Mouse (Mus musculus) liver, embryonic 13.5 days (tissue): ENCODE measurements at regions not wholly inside any gene's neighbourhood (a gene's known extent, or its start where the extent isn't known, plus 50 kb on each side); places are given as distances from the start of the nearest gene placed in this dataset.

Experiments used
- ATAC-seq: fragments of 200-750 bp; cut with Nextera tagmentation; 2 replicates; pipeline ENCODE4 v1.8.0; 2017; ENCODE audit warnings: low read depth, mild to moderate bottlenecking, moderate number of reproducible peaks, moderate library complexity
- DNase-seq: peaks from one replicate; pipeline ENCODE4 v3.0.0; 2022
- H3K27ac ChIP-seq: fragments of 300-500 bp; sonication (generic); 2 replicates; pipeline ENCODE4 v1.5.1; 2015; ENCODE audit warnings: moderate library complexity, mild to moderate bottlenecking, inconsistent platforms
- H3K27me3 ChIP-seq: fragments of 300-500 bp; sonication (generic); 2 replicates; pipeline ENCODE4 v1.6.1; 2015; ENCODE audit warnings: mild to moderate bottlenecking, inconsistent platforms
- H3K36me3 ChIP-seq: fragments of 300-500 bp; sonication (generic); 2 replicates; pipeline ENCODE4 v1.6.1; 2015; ENCODE audit warnings: mild to moderate bottlenecking, inconsistent platforms
- H3K4me1 ChIP-seq: fragments of 300-500 bp; sonication (generic); replicated peaks from 2 replicates; pipeline ENCODE4 v1.6.1; 2015; ENCODE audit warnings: inconsistent platforms
- H3K4me2 ChIP-seq: fragments of 300-500 bp; sonication (generic); 2 replicates; pipeline ENCODE4 v1.6.1; 2015; ENCODE audit warnings: inconsistent platforms, mild to moderate bottlenecking, moderate library complexity
- H3K4me3 ChIP-seq: fragments of 300-500 bp; sonication (generic); replicated peaks from 2 replicates; pipeline ENCODE4 v1.5.1; 2015; ENCODE audit warnings: mild to moderate bottlenecking, inconsistent platforms
- H3K9ac ChIP-seq: fragments of 300-500 bp; sonication (generic); 2 replicates; pipeline ENCODE4 v1.6.1; 2015; ENCODE audit warnings: mild to moderate bottlenecking, inconsistent platforms
- H3K9me3 ChIP-seq: fragments of 300-500 bp; sonication (generic); replicated peaks from 2 replicates; pipeline ENCODE4 v1.6.1; 2016; ENCODE audit warnings: inconsistent platforms
- WGBS: fragments of 180-500 bp; shearing (Covaris S2); methylation state at CpG from one replicate; pipeline ENCODE4 v1.1.7; 2015; ENCODE audit not compliant: insufficient replicate concordance; 5-methylcytosine and 5-hydroxymethylcytosine counted together

- 54% methylated on average over 4 of the region's 4 CpGs for WGBS
- Histone ChIP-seq H3K9ac (no peak overlapping the region), H3K4me1 (no peaks in the 10 kb centered on the region), H3K9me3 (peaks cover 4% of the 10 kb centered on the region; the same call in 1 of the 2 replicates), H3K4me2 (no peak overlapping the region), H3K4me3 (no peak overlapping the region), H3K36me3 (no peaks in the 10 kb centered on the region), H3K27ac (no peak overlapping the region), H3K27me3 (no peaks in the 10 kb centered on the region)
- no peak for DNase-seq
- no peak for ATAC-seq
Measured at GRCm38 (mm10) chr4:142597214-142597613, 358.0 kb upstream of the Kazn start.

GRCm38 (mm10) chr4:142589084-142589741 lies 350.0 kb upstream of the Kazn start:
- H3K4me1 ChIP-seq, result no peaks in the 10 kb centered on the region
- no peaks in the 10 kb centered on the region for H3K27me3 ChIP-seq
- ATAC-seq, result no peak
- H3K27ac ChIP-seq, result no peak overlapping the region
- no peak for DNase-seq
- no peak overlapping the region for H3K4me2 ChIP-seq
- H3K4me3 ChIP-seq, result no peak overlapping the region
- H3K36me3 ChIP-seq, result no peaks in the 10 kb centered on the region
- WGBS, result 54% methylated on average over 7 of the region's 7 CpGs
- no peaks in the 10 kb centered on the region for H3K9me3 ChIP-seq
- no peak overlapping the region for H3K9ac ChIP-seq

- Histone ChIP-seq H3K9ac (no peak overlapping the region), H3K4me2 (no peak overlapping the region), H3K36me3 (no peaks in the 10 kb centered on the region), H3K9me3 (no peaks in the 10 kb centered on the region), H3K27ac (no peak overlapping the region), H3K27me3 (no peaks in the 10 kb centered on the region), H3K4me3 (no peak overlapping the region), H3K4me1 (no peaks in the 10 kb centered on the region)
- WGBS, result 72% methylated on average over 24 of the region's 24 CpGs
- DNase-seq, result no peak
- no peak for ATAC-seq
Measured at GRCm38 (mm10) chr4:142588418-142589083, 349.4 kb upstream of the Kazn start.

GRCm38 (mm10) chr4:142587345-142588035 lies 348.3 kb upstream of the Kazn start:
- no peak overlapping the region for H3K27ac ChIP-seq
- H3K36me3 ChIP-seq, result no peaks in the 10 kb centered on the region
- H3K4me1 ChIP-seq, result no peaks in the 10 kb centered on the region
- H3K9ac ChIP-seq, result no peak overlapping the region
- ATAC-seq (no peak), DNase-seq (no peak)
- WGBS, result 78% methylated on average over 22 of the region's 22 CpGs
- no peak overlapping the region for H3K4me3 ChIP-seq
- no peaks in the 10 kb centered on the region for H3K27me3 ChIP-seq
- no peaks in the 10 kb centered on the region for H3K9me3 ChIP-seq
- H3K4me2 ChIP-seq, result no peak overlapping the region

GRCm38 (mm10) chr4:142578536-142578935 lies 339.3 kb upstream of the Kazn start:
- 59% methylated on average over 4 of the region's 4 CpGs for WGBS

GRCm38 (mm10) chr4:142577519-142577918 lies 338.3 kb upstream of the Kazn start:
- Histone ChIP-seq H3K9ac (no peak overlapping the region), H3K27me3 (no peaks in the 10 kb centered on the region), H3K4me2 (no peak overlapping the region), H3K9me3 (0 out of 2 replicates have a peak, but pooled peaks cover 6% of the 10 kb centered on the region), H3K4me3 (no peak overlapping the region), H3K36me3 (no peaks in the 10 kb centered on the region), H3K27ac (no peak overlapping the region), H3K4me1 (no peaks in the 10 kb centered on the region)
- ATAC-seq (no peak), DNase-seq (no peak)
- WGBS, result 53% methylated on average over 4 of the region's 4 CpGs

More at GRCm38 (mm10) chr4:142578536-142578935, 339.3 kb upstream of the Kazn start:
- Histone ChIP-seq H3K4me2 (no peak overlapping the region), H3K4me3 (no peak overlapping the region), H3K4me1 (no peaks in the 10 kb centered on the region), H3K9me3 (0 out of 2 replicates have a peak, but pooled peaks cover 6% of the 10 kb centered on the region), H3K27me3 (no peaks in the 10 kb centered on the region), H3K36me3 (no peaks in the 10 kb centered on the region), H3K27ac (no peak overlapping the region), H3K9ac (no peak overlapping the region)
- ATAC-seq, result no peak
- DNase-seq, result no peak

- Histone ChIP-seq H3K27ac (no peak overlapping the region), H3K27me3 (no peaks in the 10 kb centered on the region), H3K36me3 (no peaks in the 10 kb centered on the region), H3K4me1 (no peaks in the 10 kb centered on the region), H3K4me3 (no peak overlapping the region), H3K9me3 (0 out of 2 replicates have a peak, but pooled peaks cover 6% of the 10 kb centered on the region), H3K9ac (no peak overlapping the region), H3K4me2 (no peak overlapping the region)
- 54% methylated on average over 1 of the region's 1 CpGs for WGBS
- ATAC-seq (no peak), DNase-seq (no peak)
Measured at GRCm38 (mm10) chr4:142574528-142574927, 335.3 kb upstream of the Kazn start.

GRCm38 (mm10) chr4:142570712-142571111 lies 331.5 kb upstream of the Kazn start:
- no peaks in the 10 kb centered on the region for H3K27me3 ChIP-seq
- H3K4me3 ChIP-seq, result no peak overlapping the region
- H3K4me2 ChIP-seq, result no peak overlapping the region
- no peaks in the 10 kb centered on the region for H3K9me3 ChIP-seq
- 36% methylated on average over 7 of the region's 7 CpGs for whole genome bisulfite sequencing
- no peaks in the 10 kb centered on the region for H3K4me1 ChIP-seq
- DNase-seq (no peak), ATAC-seq (no peak)
- no peaks in the 10 kb centered on the region for H3K36me3 ChIP-seq
- no peak overlapping the region for H3K9ac ChIP-seq
- no peak overlapping the region for H3K27ac ChIP-seq

GRCm38 (mm10) chr4:142568556-142568955 lies 329.4 kb upstream of the Kazn start:
- Histone ChIP-seq H3K4me2 (no peak overlapping the region), H3K4me1 (no peaks in the 10 kb centered on the region), H3K4me3 (no peak overlapping the region), H3K27me3 (no peaks in the 10 kb centered on the region), H3K36me3 (no peaks in the 10 kb centered on the region), H3K9ac (no peak overlapping the region), H3K27ac (no peak overlapping the region), H3K9me3 (no peaks in the 10 kb centered on the region)
- WGBS, result 48% methylated on average over 6 of the region's 6 CpGs
- DNase-seq (no peak), ATAC-seq (no peak)

GRCm38 (mm10) chr4:142554716-142555115 lies 315.5 kb upstream of the Kazn start:
- no peaks in the 10 kb centered on the region for H3K27me3 ChIP-seq
- H3K36me3 ChIP-seq, result no peaks in the 10 kb centered on the region
- H3K9ac ChIP-seq, result no peak overlapping the region
- H3K27ac ChIP-seq, result no peak overlapping the region
- ATAC-seq, result no peak
- H3K4me3 ChIP-seq, result no peak overlapping the region
- no peaks in the 10 kb centered on the region for H3K4me1 ChIP-seq
- DNase-seq, result no peak
- peaks cover 10% of the 10 kb centered on the region; the same call in 1 of the 2 replicates for H3K9me3 ChIP-seq
- 45% methylated on average over 3 of the region's 3 CpGs for WGBS
- no peak overlapping the region for H3K4me2 ChIP-seq

GRCm38 (mm10) chr4:142545871-142546270 lies 306.7 kb upstream of the Kazn start:
- peaks cover 6% of the 10 kb centered on the region for H3K9me3 ChIP-seq
- H3K27me3 ChIP-seq, result no peaks in the 10 kb centered on the region
- H3K4me2 ChIP-seq, result no peak overlapping the region
- no peak for DNase-seq
- no peak overlapping the region for H3K4me3 ChIP-seq
- no peaks in the 10 kb centered on the region for H3K4me1 ChIP-seq
- WGBS, result 35% methylated on average over 1 of the region's 1 CpGs
- no peak for ATAC-seq
- no peaks in the 10 kb centered on the region for H3K36me3 ChIP-seq
- no peak overlapping the region for H3K27ac ChIP-seq
- H3K9ac ChIP-seq, result no peak overlapping the region
